Mouse (Mus musculus): ENCODE measurements at regions not wholly inside any gene's neighbourhood (a gene's known extent, or its start where the extent isn't known, plus 50 kb on each side); places are given as distances from the start of the nearest gene placed in this dataset.

- H3K27me3 ChIP-seq (ENCODE audit: control insufficient read depth in 1 of 2, insufficient read depth in 2 of 2, low read length in 2 of 2): no peaks in the 10 kb centered on the region
- DNase-seq (ENCODE audit: low read depth, low spot score): no peak
- TF ChIP-seq ZKSCAN1 (IDR thresholded peaks at IDR 0.05; ENCODE audit: low read depth, low read length) (no peak), RAD21 (IDR thresholded peaks at IDR 0.05; ENCODE audit: low read depth, low read length) (no peak), EP300 (IDR thresholded peaks at IDR 0.05; ENCODE audit: low read depth in 1 of 2, low read length in 2 of 2) (no peak), SIN3A (IDR thresholded peaks at IDR 0.05; ENCODE audit: low read length) (no peak), RCOR1 (IDR thresholded peaks at IDR 0.05; ENCODE audit: low read depth, low read length) (no peak), ZNF384 (IDR thresholded peaks at IDR 0.05; ENCODE audit: low read depth, low read length) (no peak), NELFE (IDR thresholded peaks at IDR 0.05; ENCODE audit: low read depth, low read length) (no peak), USF1 (IDR thresholded peaks at IDR 0.05; ENCODE audit: low read depth, low read length) (no peak), CHD1 (IDR thresholded peaks at IDR 0.05; ENCODE audit: low read depth, low read length) (no peak), MAZ (IDR thresholded peaks at IDR 0.05; ENCODE audit: low read depth, low read length) (no peak), MYB (IDR thresholded peaks at IDR 0.05; ENCODE audit: low read depth, low read length) (no peak), ZMIZ1 (IDR thresholded peaks at IDR 0.05; ENCODE audit: low read depth, low read length) (no peak), BHLHE40 (IDR thresholded peaks at IDR 0.05; ENCODE audit: borderline replicate concordance, low read depth, low read length) (no peak), MAFK (IDR thresholded peaks at IDR 0.05; ENCODE audit: borderline replicate concordance, low read depth, low read length) (no peak), MYC (IDR thresholded peaks at IDR 0.05; ENCODE audit: low read depth, low read length) (no peak), ZC3H11A (IDR thresholded peaks at IDR 0.05; ENCODE audit: low read depth, low read length) (no peak), HCFC1 (IDR thresholded peaks at IDR 0.05; ENCODE audit: low read depth, low read length) (no peak), ETS1 (IDR thresholded peaks at IDR 0.05; ENCODE audit: low read depth, low read length) (no peak), NRF1 (IDR thresholded peaks at IDR 0.05; ENCODE audit: insufficient read depth, low read depth, low read length, poor library complexity, severe bottlenecking) (no peak)
- no peaks in the 10 kb centered on the region for H3K4me1 ChIP-seq (ENCODE audit: control insufficient read depth in 1 of 2, insufficient read depth in 2 of 2, low read length in 2 of 2)
- no peaks in the 10 kb centered on the region for H3K36me3 ChIP-seq (ENCODE audit: control insufficient read depth in 1 of 2, insufficient read depth in 2 of 2, low read length in 2 of 2)
- no peak overlapping the region for H3K9ac ChIP-seq (ENCODE audit: control insufficient read depth, low read depth, low read length, poor library complexity, severe bottlenecking)
- H3K79me2 ChIP-seq (ENCODE audit: control insufficient read depth, insufficient read depth, low read length, poor library complexity): no peaks in the 10 kb centered on the region
- no peak overlapping the region for H3K27ac ChIP-seq (ENCODE audit: control insufficient read depth, low read depth, low read length)
- H3K4me3 ChIP-seq (ENCODE audit: control insufficient read depth in 1 of 2, insufficient read depth in 1 of 2, low read depth in 2 of 2, low read length in 2 of 2): no peak overlapping the region
- H3K9me3 ChIP-seq (replicated peaks; ENCODE audit: insufficient read depth, low read length): no peaks in the 10 kb centered on the region
These were observed 150.4 kb upstream of the Trp63 start for GRCm38 (mm10) chr16:25533206-25533580.

GRCm38 (mm10) chr16:25536550-25536949, 147.0 kb upstream of the Trp63 start:
- Histone ChIP-seq H3K36me3 (ENCODE audit: control insufficient read depth in 1 of 2, insufficient read depth in 2 of 2, low read length in 2 of 2) (no peaks in the 10 kb centered on the region), H3K9me3 (replicated peaks; ENCODE audit: insufficient read depth, low read length) (no peaks in the 10 kb centered on the region), H3K27ac (ENCODE audit: control insufficient read depth, low read depth, low read length) (no peak overlapping the region), H3K27me3 (ENCODE audit: control insufficient read depth in 1 of 2, insufficient read depth in 2 of 2, low read length in 2 of 2) (no peaks in the 10 kb centered on the region), H3K4me1 (ENCODE audit: control insufficient read depth in 1 of 2, insufficient read depth in 2 of 2, low read length in 2 of 2) (no peaks in the 10 kb centered on the region), H3K4me3 (ENCODE audit: control insufficient read depth in 1 of 2, insufficient read depth in 1 of 2, low read depth in 2 of 2, low read length in 2 of 2) (no peak overlapping the region), H3K79me2 (ENCODE audit: control insufficient read depth, insufficient read depth, low read length, poor library complexity) (no peaks in the 10 kb centered on the region), H3K9ac (ENCODE audit: control insufficient read depth, low read depth, low read length, poor library complexity, severe bottlenecking) (no peak overlapping the region)
- TF ChIP-seq TBP (IDR thresholded peaks at IDR 0.05; ENCODE audit: low read depth, low read length) (no peak), EP300 (IDR thresholded peaks at IDR 0.05; ENCODE audit: low read depth in 1 of 2, low read length in 2 of 2) (no peak), HCFC1 (IDR thresholded peaks at IDR 0.05; ENCODE audit: low read depth, low read length) (no peak), ZKSCAN1 (IDR thresholded peaks at IDR 0.05; ENCODE audit: low read depth, low read length) (no peak), CHD2 (IDR thresholded peaks at IDR 0.05; ENCODE audit: low read length) (no peak), NRF1 (IDR thresholded peaks at IDR 0.05; ENCODE audit: insufficient read depth, low read depth, low read length, poor library complexity, severe bottlenecking) (no peak)
- DNase-seq (ENCODE audit: low read depth, low spot score): no peak

Measured in MEL (cell line).